Mouse (Mus musculus): Measurements from ENCODE around the gene Lce1e.

- TF ChIP-seq CTCF (IDR thresholded peaks at IDR 0.05; ENCODE audit: borderline replicate concordance, insufficient read depth, low read depth, low read length) (no peak), POLR2A (IDR thresholded peaks at IDR 0.05; ENCODE audit: borderline replicate concordance, insufficient read depth, low read length) (no peak)
Observed at GRCm38 (mm10) chr3:92715122-92715521, 6.2 kb upstream of the Lce1e start.

All from cerebellum, adult 2 months (tissue).